Mouse (Mus musculus): ENCODE results near the gene Defb25. TPM values are rescaled to one million over a fixed set of nuclear protein-coding genes. Genes with fewer than 3 reads are reported as not detected.

Defb25 gene
- polyA plus RNA-seq, 1 experiment from 2014 or later = not detected

- CTCF ChIA-PET = interaction anchor here (1.4 to 1.9 kb wide), 3 partner anchors 11 to 20 kb away, joined by 3 to 4 read pairs (median 3); no protein-coding TSS in a partner anchor
- in situ Hi-C loops (cut with MboI; ENCODE audit: low pct_unique_long_range_greater_than_20kb) = no loop called here
- no peaks in the 10 kb centered on the region for H3K27me3 ChIP-seq
- no peak for DNase-seq (ENCODE audit: low read depth, low spot score)
- TF ChIP-seq CTCF (IDR thresholded peaks at IDR 0.05) = no peak
- ATAC-seq = no peak
- POLR2A ChIA-PET = interaction anchor here (1.0 kb wide), 1 partner anchor 34 kb away, joined by 3 read pairs; no protein-coding TSS in a partner anchor
Observed at GRCm38 (mm10) chr2:152573484-152573883, 49.4 kb downstream of the Defb25 start.

Other genes starting within 250 kb of the Defb25 start
- gene Nrsn2, start 246.4 kb downstream of the Defb25 start, polyA plus RNA-seq (2021) = not detected
- 19.6 TPM for gene Sox12, start 225.0 kb downstream of the Defb25 start, polyA plus RNA-seq (2021)
- 2.6 TPM for gene Zcchc3, start 208.0 kb downstream of the Defb25 start, polyA plus RNA-seq (2021)
- gene 6820408C15Rik, start 207.5 kb downstream of the Defb25 start, polyA plus RNA-seq (2021) = 0.06 TPM
- not detected for gene Defb23, start 158.4 kb downstream of the Defb25 start, polyA plus RNA-seq (2021)
- gene Defb20, start 146.0 kb downstream of the Defb25 start, polyA plus RNA-seq (2021) = not detected
- gene Defb22, start 132.9 kb downstream of the Defb25 start, polyA plus RNA-seq (2021) = not detected
- gene Defb26, start 111.4 kb downstream of the Defb25 start, polyA plus RNA-seq (2021) = not detected
- gene Defb28, start 104.8 kb downstream of the Defb25 start, polyA plus RNA-seq (2021) = 0.22 TPM
- gene Defb29, start 83.0 kb downstream of the Defb25 start, polyA plus RNA-seq (2021) = 0.14 TPM
- 0.83 TPM for gene Gm17416, start 53.7 kb downstream of the Defb25 start, polyA plus RNA-seq (2021)
- not detected for gene Defb21, start 50.3 kb downstream of the Defb25 start, polyA plus RNA-seq (2021)
- gene Defb19, start 42.7 kb downstream of the Defb25 start, polyA plus RNA-seq (2021) = not detected
- not detected for gene Defb45, start 23.7 kb downstream of the Defb25 start, polyA plus RNA-seq (2021)
- not detected for gene Defb36, start 18.7 kb downstream of the Defb25 start, polyA plus RNA-seq (2021)
- gene Rem1, start 3.9 kb upstream of the Defb25 start, polyA plus RNA-seq (2021) = not detected
- 137 TPM for gene H13, start 46.4 kb upstream of the Defb25 start, polyA plus RNA-seq (2021)
- 19.9 TPM for gene Mcts2, start 64.0 kb upstream of the Defb25 start, polyA plus RNA-seq (2021)
- 117 TPM for gene Id1, start 113.2 kb upstream of the Defb25 start, polyA plus RNA-seq (2021)
- gene Cox4i2, start 131.1 kb upstream of the Defb25 start, polyA plus RNA-seq (2021) = 0.14 TPM
- 133 TPM for gene Bcl2l1, start 208.7 kb upstream of the Defb25 start, polyA plus RNA-seq (2021)
- gene Tpx2, start 224.9 kb upstream of the Defb25 start, polyA plus RNA-seq (2021) = 55.7 TPM